Comparison of ENCODE assay signal across 8 mouse cellular contexts in genomic region chr11:68399548-68400020, GRCm38 (mm10). TPM values are rescaled to one million over a fixed set of nuclear protein-coding genes. Genes with fewer than 3 reads are reported as not detected.
A peak's percentile ranks its signal among the peaks of the same experiment; 100 is the strongest.
DNase-seq lines count a peak whose midpoint lies in the region; ATAC-seq and TF ChIP-seq lines count a peak whose summit lies in the region.

No protein-coding gene starts in this region.

- H3K9me3 ChIP-seq in lung, embryonic 15.5 days: no peaks in the 10 kb centered on the region
- H3K9me3 ChIP-seq in embryonic facial prominence, embryonic 12.5 days: no peaks in the 10 kb centered on the region
- H3K9me3 ChIP-seq in hindbrain, embryonic 11.5 days (ENCODE audit: control insufficient read depth, low read length): no peaks in the 10 kb centered on the region
- no peaks in the 10 kb centered on the region for H3K9me3 ChIP-seq in liver, embryonic 12.5 days (replicated peaks)

- H3K9ac ChIP-seq in lung, embryonic 15.5 days: peak overlapping the region; percentile 43
- peak overlapping the region; percentile 60 for H3K9ac ChIP-seq in embryonic facial prominence, embryonic 12.5 days
- H3K9ac ChIP-seq in hindbrain, embryonic 11.5 days (ENCODE audit: low read depth, low read length): peak overlapping the region; percentile 60
- no peak overlapping the region for H3K9ac ChIP-seq in liver, embryonic 12.5 days

- DNase-seq in lung, postnatal 4 days: no peak
- peak; percentile 86 for DNase-seq in hindbrain, embryonic 11.5 days (ENCODE audit: low spot score)
- DNase-seq in urinary bladder, postnatal 14 days (ENCODE audit: low spot score): no peak

- peak; percentile 17; the same call in 1 of the 2 replicates for ATAC-seq in lung, embryonic 15.5 days (ENCODE audit: borderline replicate concordance, extremely low read depth, low FRiP score, low TSS enrichment)
- ATAC-seq in embryonic facial prominence, embryonic 12.5 days (ENCODE audit: insufficient number of reproducible peaks, insufficient read depth, low FRiP score, low TSS enrichment): peak; percentile 49; the same call in 1 of the 2 replicates
- peak; percentile 92 for ATAC-seq in hindbrain, embryonic 11.5 days (ENCODE audit: low FRiP score)
- ATAC-seq in liver, embryonic 12.5 days: no peak
- ATAC-seq in megakaryocyte-erythroid progenitor cell, adult 5-6 weeks (replicated peaks; ENCODE audit: low FRiP score, low TSS enrichment, poor library complexity, severe bottlenecking): no peak

- 1% methylated on average over 45 of the region's 47 CpGs for WGBS in lung, embryonic 15.5 days
- WGBS in embryonic facial prominence, embryonic 12.5 days: under 1% methylated on average over 39 of the region's 47 CpGs
- WGBS in hindbrain, embryonic 11.5 days: under 1% methylated on average over 34 of the region's 47 CpGs
- 2% methylated on average over 47 of the region's 47 CpGs for WGBS in liver, embryonic 12.5 days (ENCODE audit: insufficient replicate concordance)
- WGBS in small intestine, adult 2 months: under 1% methylated on average over 47 of the region's 47 CpGs

- H3K27ac ChIP-seq in lung, embryonic 15.5 days: no peak overlapping the region
- no peak overlapping the region for H3K27ac ChIP-seq in embryonic facial prominence, embryonic 12.5 days
- H3K27ac ChIP-seq in hindbrain, embryonic 11.5 days (ENCODE audit: low read depth, low read length): peak overlapping the region; percentile 77
- no peak overlapping the region for H3K27ac ChIP-seq in liver, embryonic 12.5 days
- H3K27ac ChIP-seq in small intestine, adult 2 months (ENCODE audit: insufficient read depth, low read depth, low read length): no peak overlapping the region

- peaks cover 79% of the 10 kb centered on the region for H3K27me3 ChIP-seq in lung, embryonic 15.5 days
- H3K27me3 ChIP-seq in embryonic facial prominence, embryonic 12.5 days: peaks cover 85% of the 10 kb centered on the region
- H3K27me3 ChIP-seq in hindbrain, embryonic 11.5 days (ENCODE audit: control insufficient read depth, insufficient read depth, low read length): peaks cover 46% of the 10 kb centered on the region
- peaks cover 95% of the 10 kb centered on the region for H3K27me3 ChIP-seq in liver, embryonic 12.5 days (replicated peaks)
- H3K27me3 ChIP-seq in small intestine, adult 2 months (ENCODE audit: control insufficient read depth, insufficient read depth, low read length): peaks cover 27% of the 10 kb centered on the region

- peak overlapping the region; percentile 49 for H3K4me3 ChIP-seq in lung, embryonic 15.5 days
- peak overlapping the region; percentile 43 for H3K4me3 ChIP-seq in embryonic facial prominence, embryonic 12.5 days
- H3K4me3 ChIP-seq in hindbrain, embryonic 11.5 days (ENCODE audit: low read depth, low read length): peak overlapping the region; percentile 45
- peak overlapping the region; percentile 38 for H3K4me3 ChIP-seq in liver, embryonic 12.5 days
- peak overlapping the region; percentile 56 for H3K4me3 ChIP-seq in small intestine, adult 2 months (ENCODE audit: low read depth, low read length)

- H3K36me3 ChIP-seq in lung, embryonic 15.5 days: no peaks in the 10 kb centered on the region
- H3K36me3 ChIP-seq in embryonic facial prominence, embryonic 12.5 days: no peaks in the 10 kb centered on the region
- H3K36me3 ChIP-seq in hindbrain, embryonic 11.5 days (ENCODE audit: control insufficient read depth, insufficient read depth, low read length): no peaks in the 10 kb centered on the region
- no peaks in the 10 kb centered on the region for H3K36me3 ChIP-seq in liver, embryonic 12.5 days
- no peaks in the 10 kb centered on the region for H3K36me3 ChIP-seq in small intestine, adult 2 months (ENCODE audit: control insufficient read depth, insufficient read depth, low read length)

- peak overlapping the region; percentile 98 for H3K4me2 ChIP-seq in lung, embryonic 15.5 days
- peak overlapping the region; percentile 87 for H3K4me2 ChIP-seq in embryonic facial prominence, embryonic 12.5 days (replicated peaks)
- H3K4me2 ChIP-seq in hindbrain, embryonic 11.5 days (replicated peaks; ENCODE audit: low read depth, low read length): peak overlapping the region; percentile 98
- H3K4me2 ChIP-seq in liver, embryonic 12.5 days: peak overlapping the region; percentile 63

- no peak for TF ChIP-seq CTCF in small intestine, adult 2 months (IDR thresholded peaks at IDR 0.05; ENCODE audit: extremely low read depth, insufficient read length, insufficient replicate concordance, low read depth, low read length)

- TF ChIP-seq POLR2A in small intestine, adult 2 months (IDR thresholded peaks at IDR 0.05; ENCODE audit: low read depth, low read length): no peak

- H3K4me1 ChIP-seq in lung, embryonic 15.5 days: peaks cover 31% of the 10 kb centered on the region
- H3K4me1 ChIP-seq in embryonic facial prominence, embryonic 12.5 days: peaks cover 16% of the 10 kb centered on the region
- H3K4me1 ChIP-seq in hindbrain, embryonic 11.5 days (replicated peaks; ENCODE audit: control insufficient read depth, insufficient read depth, low read length): peaks cover 3% of the 10 kb centered on the region
- peaks cover 7% of the 10 kb centered on the region; the same call in 1 of the 2 replicates for H3K4me1 ChIP-seq in liver, embryonic 12.5 days
- H3K4me1 ChIP-seq in small intestine, adult 2 months (ENCODE audit: control insufficient read depth, insufficient read depth, insufficient read length, low read length): no peaks in the 10 kb centered on the region; the same call in 1 of the 2 replicates

RNA-seq across cellular contexts. Expression of gene Ntn1, which starts 1.0 kb away (rescaled TPM):
- 4.0 and 4.8 TPM in 2 replicates for polyA plus RNA-seq in lung, embryonic 15.5 days (2015; fragmentation: Nextera tagmentation; extraction: Ambion mirVana)
- polyA plus RNA-seq in embryonic facial prominence, embryonic 12.5 days (2016; fragmentation: Nextera tagmentation; extraction: Ambion mirVana): 12.2 and 14.8 TPM in 2 replicates
- polyA plus RNA-seq in hindbrain, embryonic 11.5 days (2014; fragmentation: Nextera tagmentation; extraction: Ambion mirVana): 7.7 and 11.9 TPM in 2 replicates
- polyA plus RNA-seq in liver, embryonic 12.5 days (2016; fragmentation: Nextera tagmentation; extraction: Ambion mirVana): 0.53 and 0.57 TPM in 2 replicates
- 22.7 and 23.7 TPM in 2 replicates for polyA plus RNA-seq in small intestine, adult 2 months (2012; rRNA removed)
- total RNA-seq in megakaryocyte-erythroid progenitor cell, adult 5-6 weeks (2014; fragmentation: Nextera tagmentation): not detected in 2 replicates
- total RNA-seq in megakaryocyte-erythroid progenitor cell, adult 5-6 weeks (2017): not detected in 2 replicates

RNA-seq across cellular contexts. Expression of gene Pik3r5, which starts 32.3 kb away (rescaled TPM):
- 0.18 and 0.71 TPM in 2 replicates for polyA plus RNA-seq in lung, embryonic 15.5 days (2015; fragmentation: Nextera tagmentation; extraction: Ambion mirVana)
- polyA plus RNA-seq in embryonic facial prominence, embryonic 12.5 days (2016; fragmentation: Nextera tagmentation; extraction: Ambion mirVana): 0.50 and 0.70 TPM in 2 replicates
- 0.73 and 0.74 TPM in 2 replicates for polyA plus RNA-seq in hindbrain, embryonic 11.5 days (2014; fragmentation: Nextera tagmentation; extraction: Ambion mirVana)
- polyA plus RNA-seq in liver, embryonic 12.5 days (2016; fragmentation: Nextera tagmentation; extraction: Ambion mirVana): 0.24 and 0.27 TPM in 2 replicates
- 4.3 and 8.9 TPM in 2 replicates for polyA plus RNA-seq in small intestine, adult 2 months (2012; rRNA removed)
- 3.0 and 4.1 TPM in 2 replicates for total RNA-seq in megakaryocyte-erythroid progenitor cell, adult 5-6 weeks (2014; fragmentation: Nextera tagmentation)
- total RNA-seq in megakaryocyte-erythroid progenitor cell, adult 5-6 weeks (2017): 0.88 and 2.5 TPM in 2 replicates

Comparison
In these comparisons a context has a peak if more than half of its experiments do, and no peak if none do; other contexts are left out.
1. ATAC-seq: peak in lung, embryonic 15.5 days (single experiment), embryonic facial prominence, embryonic 12.5 days (single experiment) and hindbrain, embryonic 11.5 days (single experiment); none in liver, embryonic 12.5 days (single experiment) and megakaryocyte-erythroid progenitor cell, adult 5-6 weeks (single experiment).
2. Peak in every context shown above with its lines, with median percentiles within 50 percentile points of each other: H3K4me2 ChIP-seq and H3K4me3 ChIP-seq.